Mouse (Mus musculus) heart, adult 2 months (tissue): Measurements from ENCODE around the gene Mgp. TPM values are rescaled to one million over a fixed set of nuclear protein-coding genes. Genes with fewer than 3 reads are reported as not detected.

Source experiments
- DNase-seq, 2 experiments: peaks; one replicate each; pipeline ENCODE4 v3.0.0; 2021
- H3K27ac ChIP-seq: fragments of 200-600 bp; 2 replicates; pipeline ENCODE4 v1.8.1; 2022
- H3K27me3 ChIP-seq: fragments of 200-500 bp; 2 replicates; pipeline ENCODE4 v1.6.1; 2012; ENCODE audit warnings: mild to moderate bottlenecking, low read length, inconsistent platforms, mixed read lengths; ENCODE audit not compliant: control insufficient read depth, insufficient read depth
- H3K36me3 ChIP-seq: fragments of 200-500 bp; 2 replicates; pipeline ENCODE4 v1.6.1; 2012; ENCODE audit warnings: low read length, inconsistent platforms; ENCODE audit not compliant: control insufficient read depth, insufficient read depth
- H3K4me1 ChIP-seq: fragments of 200-500 bp; 2 replicates; pipeline ENCODE4 v1.6.1; 2011; ENCODE audit warnings: low read length; ENCODE audit not compliant: control insufficient read depth, insufficient read depth
- H3K4me3 ChIP-seq: fragments of 200-600 bp; 2 replicates; pipeline ENCODE4 v1.8.1; 2022
- H3K79me2 ChIP-seq: fragments of 200-500 bp; replicated peaks from 2 replicates; pipeline ENCODE4 v1.6.1; 2012; ENCODE audit warnings: mild to moderate bottlenecking, inconsistent platforms, low read length, moderate library complexity, mixed read lengths; ENCODE audit not compliant: control insufficient read depth, insufficient read depth
- H3K9ac ChIP-seq: fragments of 200-500 bp; 2 replicates; pipeline ENCODE4 v1.6.1; 2012; ENCODE audit warnings: low read depth, mild to moderate bottlenecking, control low read depth, inconsistent platforms, low read length, mixed read lengths
- CTCF ChIP-seq: fragments of 200-600 bp; IDR thresholded peaks from 2 replicates; pipeline ENCODE4 v1.8.1; 2022; ENCODE audit warnings: antibody characterized with exemption, mild to moderate bottlenecking, moderate library complexity
- EP300 ChIP-seq: fragments of 200-500 bp; IDR thresholded peaks from 2 replicates; pipeline ENCODE4 v1.6.1; 2011; ENCODE audit warnings: low read depth, low read length, control low read depth; ENCODE audit not compliant: insufficient read depth
- POLR2A ChIP-seq: fragments of 200-500 bp; IDR thresholded peaks from 2 replicates; pipeline ENCODE4 v1.6.1; 2011; ENCODE audit warnings: mild to moderate bottlenecking, low read depth, low read length, control low read depth; ENCODE audit not compliant: insufficient read depth
- WGBS: fragments of 180-500 bp; shearing (Covaris S2); methylation state at CpG from one replicate; pipeline ENCODE4 v1.1.7; 2018; 5-methylcytosine and 5-hydroxymethylcytosine counted together
- intact Hi-C: fragments of 180-260 bp; cut with DNase I; formaldehyde crosslinking; loops from one replicate; pipeline ENCODE4 v1.15.1; 2025
- polyA plus RNA-seq: library from polyadenylated mRNA; depleted of rRNA; stranded (reverse); fragments of >200 nt; gene quantifications from 2 replicates; pipeline ENCODE4 v1.2.3, GENCODE M21; 2012
- total RNA-seq, 2 experiments: library from RNA; stranded (reverse); gene quantifications; 2 replicates each; pipeline ENCODE4 v1.2.3; 2021

The Mgp gene
- total and polyA plus RNA-seq, 3 experiments = 409 to 1,296 (median 433) TPM

DNA sequence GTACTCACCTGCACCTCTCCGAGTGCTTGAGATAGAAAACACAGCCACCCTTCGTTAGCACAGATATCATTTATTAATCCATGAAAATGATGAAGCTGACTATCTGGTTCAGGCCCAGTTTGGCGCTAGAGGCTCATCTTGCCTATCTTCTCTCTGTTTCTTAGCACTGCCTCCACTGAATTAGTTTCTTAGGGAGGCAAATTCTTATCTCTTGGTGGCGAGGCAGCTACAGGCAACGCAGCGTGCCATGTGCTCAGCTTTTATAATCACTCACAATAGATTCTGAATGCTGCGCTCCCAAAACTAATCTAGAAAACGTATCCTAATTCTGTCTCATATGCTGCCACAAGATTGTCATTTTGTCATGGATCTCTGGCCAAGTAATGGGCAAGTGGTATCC lies 27.2 kb downstream of the Mgp start:
- DNase-seq = no peak
- no peak overlapping the region for H3K4me3 ChIP-seq
- TF ChIP-seq EP300 (no peak), CTCF (no peak), POLR2A (no peak)
- intact Hi-C loops = no loop called here
- no peaks in the 10 kb centered on the region for H3K36me3 ChIP-seq
- H3K79me2 ChIP-seq = no peaks in the 10 kb centered on the region
- no peaks in the 10 kb centered on the region; the same call in 1 of the 2 replicates for H3K4me1 ChIP-seq
- no peaks in the 10 kb centered on the region for H3K27me3 ChIP-seq
- H3K9ac ChIP-seq = no peak overlapping the region
- WGBS = 89% methylated on average over 8 of the region's 8 CpGs
- H3K27ac ChIP-seq = no peak overlapping the region

DNA sequence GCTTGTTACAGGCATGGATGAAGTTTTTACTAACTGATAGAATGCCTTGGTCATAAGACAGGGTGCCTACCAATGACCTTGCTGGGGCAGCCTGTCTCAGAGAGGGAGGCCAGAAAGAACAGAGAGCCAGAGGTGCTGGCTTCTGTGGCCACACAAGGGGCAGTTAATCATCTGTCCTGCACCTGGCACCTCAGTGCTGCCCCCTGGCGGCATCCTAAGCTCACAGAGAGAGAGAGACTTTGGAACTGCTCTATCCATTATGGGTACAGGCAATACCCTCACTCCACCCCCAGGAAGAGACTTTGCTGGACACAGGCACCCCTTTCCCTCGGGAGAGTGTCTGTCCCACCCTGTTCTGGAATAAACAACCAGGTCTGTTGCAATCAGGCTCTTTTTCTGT lies 27.8 kb downstream of the Mgp start:
- 28% methylated on average over 2 of the region's 2 CpGs for WGBS
- Histone ChIP-seq H3K4me1 (no peaks in the 10 kb centered on the region; the same call in 1 of the 2 replicates), H3K27ac (no peak overlapping the region), H3K27me3 (no peaks in the 10 kb centered on the region), H3K36me3 (no peaks in the 10 kb centered on the region), H3K4me3 (no peak overlapping the region), H3K79me2 (no peaks in the 10 kb centered on the region), H3K9ac (no peak overlapping the region)
- intact Hi-C loops = no loop called here
- TF ChIP-seq CTCF (peak; percentile 83), POLR2A (no peak)
- DNase-seq = peak; percentile 59 to 70

DNA sequence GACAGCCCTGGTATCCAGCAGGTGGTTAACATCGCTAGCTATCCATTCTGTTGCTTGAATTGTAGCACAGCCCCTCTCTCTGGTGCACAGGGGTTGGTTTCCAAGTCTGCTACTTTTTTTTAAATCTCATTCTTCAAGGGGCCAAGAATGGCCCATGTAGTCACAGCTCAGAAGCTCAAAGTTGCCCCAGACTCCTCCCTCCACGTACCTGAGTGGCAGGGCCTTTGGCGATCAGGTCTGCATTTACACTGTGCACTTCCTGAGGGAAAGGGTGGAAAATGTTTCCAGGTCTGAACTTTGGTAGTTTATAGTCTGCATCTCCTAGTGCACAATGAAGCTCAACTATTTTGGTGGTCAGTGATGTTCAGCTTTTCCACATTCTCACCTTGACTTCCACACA lies 28.4 kb downstream of the Mgp start:
- Histone ChIP-seq H3K9ac (no peak overlapping the region), H3K27me3 (no peaks in the 10 kb centered on the region), H3K36me3 (no peaks in the 10 kb centered on the region), H3K79me2 (no peaks in the 10 kb centered on the region), H3K4me3 (no peak overlapping the region), H3K4me1 (no peaks in the 10 kb centered on the region), H3K27ac (no peak overlapping the region)
- no peak for DNase-seq
- intact Hi-C loops = no loop called here
- WGBS = 88% methylated on average over 3 of the region's 3 CpGs
- TF ChIP-seq CTCF = no peak
- no peak for TF ChIP-seq POLR2A
- TF ChIP-seq EP300 = no peak

DNA sequence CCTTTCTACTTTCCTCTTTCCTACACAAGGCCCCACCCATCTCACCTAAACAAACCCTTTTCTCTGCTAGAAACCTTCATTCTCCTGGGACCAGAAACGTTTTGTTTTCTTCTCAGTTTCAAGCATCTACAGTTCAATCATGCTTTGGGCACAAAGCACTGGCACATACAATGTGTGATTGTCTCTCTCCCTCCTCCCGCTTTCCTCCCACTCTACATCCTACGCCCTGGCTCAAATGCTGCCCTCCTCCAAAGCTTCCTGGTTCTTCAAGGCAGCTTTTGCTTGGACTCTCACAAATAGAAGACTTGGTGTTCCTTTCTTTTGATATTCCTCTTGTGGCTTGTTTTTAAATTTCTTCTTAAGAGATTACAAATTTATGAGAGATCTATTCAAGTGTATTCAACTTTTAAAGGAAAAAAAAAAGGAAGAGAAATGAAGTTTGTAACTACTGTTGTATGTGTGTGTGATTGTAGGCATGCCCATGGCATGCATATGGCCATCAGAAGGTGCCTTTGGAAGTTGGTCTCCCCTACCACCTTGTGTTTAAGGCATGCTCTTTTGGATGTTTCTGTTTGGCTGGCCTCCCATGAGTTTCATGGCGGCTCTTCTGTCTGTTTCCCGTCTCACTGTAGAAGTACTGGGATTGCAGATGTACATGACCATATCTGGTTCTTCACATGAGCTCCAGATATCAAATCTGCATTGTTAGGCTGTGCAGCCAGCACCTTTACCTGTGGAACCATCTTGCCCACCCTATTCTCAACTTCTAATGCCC lies 29.7 kb downstream of the Mgp start:
- DNase-seq = no peak
- intact Hi-C loops = no loop called here
- 69% methylated on average over 5 of the region's 5 CpGs for WGBS

DNA sequence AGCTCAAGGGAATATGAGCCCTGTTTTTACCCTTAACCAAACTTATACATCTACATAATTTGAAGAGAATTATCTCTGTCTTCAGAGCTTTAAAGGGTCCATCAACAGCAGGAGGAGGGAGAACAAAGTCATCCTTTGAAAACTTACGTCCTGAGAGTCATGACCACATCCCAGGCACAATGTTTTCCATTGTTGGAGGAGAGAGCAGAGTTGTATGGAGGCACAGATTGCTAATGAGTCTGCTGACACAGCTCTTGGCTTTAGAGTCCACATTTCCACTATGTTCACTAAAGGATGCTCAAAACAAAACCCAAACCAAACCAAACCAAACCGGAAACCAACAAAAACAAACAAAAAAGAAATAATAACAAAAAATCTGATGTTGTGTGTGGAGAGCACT lies 30.7 kb downstream of the Mgp start:
- no peaks in the 10 kb centered on the region for H3K36me3 ChIP-seq
- no peak overlapping the region for H3K4me3 ChIP-seq
- no peak for TF ChIP-seq CTCF
- no peak for TF ChIP-seq EP300
- no peak for TF ChIP-seq POLR2A
- H3K79me2 ChIP-seq = no peaks in the 10 kb centered on the region
- no peaks in the 10 kb centered on the region for H3K27me3 ChIP-seq
- no peak overlapping the region for H3K27ac ChIP-seq
- DNase-seq = no peak
- no peak overlapping the region for H3K9ac ChIP-seq
- WGBS = 66% methylated on average over 2 of the region's 2 CpGs
- H3K4me1 ChIP-seq = no peaks in the 10 kb centered on the region
- intact Hi-C loops = no loop called here

More for the DNA sequence above, 29.7 kb downstream of the Mgp start:
- Histone ChIP-seq H3K9ac (no peak overlapping the region), H3K36me3 (no peaks in the 10 kb centered on the region), H3K4me1 (no peaks in the 10 kb centered on the region), H3K27ac (no peak overlapping the region), H3K4me3 (no peak overlapping the region), H3K27me3 (no peaks in the 10 kb centered on the region), H3K79me2 (no peaks in the 10 kb centered on the region)
- TF ChIP-seq POLR2A (no peak), EP300 (no peak), CTCF (no peak)

DNA sequence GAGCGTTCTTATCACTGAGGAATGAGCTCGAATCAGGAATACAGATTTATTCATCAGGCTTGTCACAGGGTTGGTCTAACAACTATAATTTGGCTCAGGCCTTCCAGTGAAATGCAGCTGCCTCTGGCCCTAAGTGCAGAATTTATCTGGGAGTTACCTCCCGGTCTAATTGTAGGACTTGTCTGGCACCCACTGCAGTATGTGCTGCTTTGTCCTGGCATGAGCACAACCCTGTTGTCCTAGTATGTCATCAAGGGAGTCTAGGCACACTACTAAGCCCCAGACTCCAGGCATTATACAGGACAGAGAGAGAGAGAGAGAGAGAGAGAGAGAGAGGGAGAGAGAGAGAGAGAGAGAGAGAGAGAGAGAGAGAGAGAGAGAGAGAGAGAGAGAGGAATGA lies 38.3 kb downstream of the Mgp start:
- 49% methylated on average over 3 of the region's 3 CpGs for WGBS
- Histone ChIP-seq H3K27ac (no peak overlapping the region), H3K36me3 (no peaks in the 10 kb centered on the region), H3K9ac (no peak overlapping the region), H3K27me3 (no peaks in the 10 kb centered on the region), H3K79me2 (no peaks in the 10 kb centered on the region), H3K4me1 (peaks cover 1% of the 10 kb centered on the region; the same call in 1 of the 2 replicates), H3K4me3 (no peak overlapping the region)
- no peak for TF ChIP-seq CTCF
- no peak for TF ChIP-seq EP300
- no peak for TF ChIP-seq POLR2A
- intact Hi-C loops = no loop called here
- DNase-seq = no peak
